Mouse (Mus musculus) megakaryocyte, embryonic 14.5 days (primary cell): ENCODE data around the gene Fscb. TPM values are rescaled to one million over a fixed set of nuclear protein-coding genes. Genes with fewer than 3 reads are reported as not detected.

Source experiments
- H3K27me3 ChIP-seq: replicated peaks from 2 replicates; pipeline ENCODE3; 2012; ENCODE audit warnings: inconsistent platforms
- H3K36me3 ChIP-seq: replicated peaks from 2 replicates; pipeline ENCODE3; 2012; ENCODE audit warnings: low read length, inconsistent platforms, mixed read lengths
- H3K4me1 ChIP-seq: 2 replicates; pipeline ENCODE4 v1.6.1; 2012; ENCODE audit warnings: inconsistent platforms
- H3K4me3 ChIP-seq: replicated peaks from 2 replicates; pipeline ENCODE3; 2012; ENCODE audit warnings: moderate library complexity, mild to moderate bottlenecking, inconsistent platforms
- H3K9me3 ChIP-seq: 2 replicates; pipeline ENCODE4 v1.6.1; 2012; ENCODE audit warnings: inconsistent platforms
- FLI1 ChIP-seq: IDR thresholded peaks from 2 replicates; pipeline ENCODE4 v1.6.1; 2012; ENCODE audit warnings: low read length, inconsistent platforms, mixed read lengths
- GATA1 ChIP-seq: IDR thresholded peaks from 3 replicates; pipeline ENCODE4 v1.6.1; 2012; ENCODE audit warnings: mixed read lengths, low read length, inconsistent platforms, borderline replicate concordance
- polyA plus RNA-seq: library from polyadenylated mRNA; stranded (reverse); fragments of >175 nt; gene quantifications from 2 replicates; pipeline ENCODE4 v1.2.3, GENCODE M21; 2012; ENCODE audit warnings: low replicate concordance; ENCODE audit not compliant: insufficient read depth

Fscb gene
- not detected in 2 replicates for polyA plus RNA-seq

DNA sequence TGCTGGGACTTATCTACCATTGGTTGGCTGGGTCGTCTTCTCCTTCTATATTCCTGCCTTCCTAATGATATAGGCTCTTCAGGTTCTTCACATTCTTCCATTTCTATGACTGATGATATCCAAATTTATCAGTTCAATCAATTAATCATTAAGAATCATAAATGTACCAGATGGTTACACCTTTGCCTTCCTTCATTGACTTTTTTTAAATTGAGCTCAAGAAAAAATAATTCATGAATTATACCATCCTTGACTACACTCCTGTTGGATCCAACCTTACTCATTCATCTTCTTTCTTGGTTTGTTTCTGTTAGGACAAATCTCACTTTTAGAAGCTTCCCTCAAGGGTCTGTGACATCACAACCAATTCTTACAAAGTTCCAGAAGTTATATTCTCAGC is at the start of gene Fscb:
Gene Fscb, minus strand, starts transcription at position 101 of the 400 bp plus-strand sequence.
- Histone ChIP-seq H3K36me3 (no peaks in the 10 kb centered on the region), H3K27me3 (no peaks in the 10 kb centered on the region), H3K4me3 (no peak within 1 kb of the TSS), H3K9me3 (no peaks in the 10 kb centered on the region; the same call in 1 of the 2 replicates), H3K4me1 (no peaks in the 10 kb centered on the region)
- TF ChIP-seq GATA1 (no peak), FLI1 (no peak)

DNA sequence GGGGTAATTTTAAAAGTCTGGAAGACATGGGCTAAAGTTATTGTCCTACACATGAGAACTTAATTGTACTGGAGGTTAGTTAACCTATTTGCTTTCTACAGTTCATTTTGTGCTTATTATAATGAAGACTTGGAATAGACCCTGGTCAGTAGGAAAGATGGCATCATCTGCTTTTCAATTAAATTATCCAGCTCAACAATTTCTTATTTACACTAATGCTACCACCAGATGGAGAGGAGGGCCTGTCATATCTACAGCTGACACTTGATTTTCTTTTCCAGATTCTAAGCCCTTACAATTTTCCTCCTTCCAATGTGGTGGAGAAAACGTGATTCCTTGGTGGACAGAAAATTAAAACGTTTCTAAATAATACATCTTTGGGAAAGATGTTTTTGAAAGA is 42.3 kb upstream of the Fscb start:
- no peaks in the 10 kb centered on the region for H3K9me3 ChIP-seq
- no peaks in the 10 kb centered on the region for H3K27me3 ChIP-seq
- no peaks in the 10 kb centered on the region for H3K36me3 ChIP-seq
- TF ChIP-seq FLI1 (no peak), GATA1 (no peak)
- no peaks in the 10 kb centered on the region for H3K4me1 ChIP-seq
- no peak overlapping the region for H3K4me3 ChIP-seq

- peaks cover 3% of the 10 kb centered on the region; the same call in 1 of the 2 replicates for H3K9me3 ChIP-seq
- H3K4me1 ChIP-seq = no peaks in the 10 kb centered on the region
- TF ChIP-seq GATA1 = no peak
- TF ChIP-seq FLI1 = no peak
- H3K27me3 ChIP-seq = no peaks in the 10 kb centered on the region
- H3K4me3 ChIP-seq = no peak overlapping the region
- H3K36me3 ChIP-seq = no peaks in the 10 kb centered on the region
These were observed 38.9 kb upstream of the Fscb start for GRCm38 (mm10) chr12:64513439-64513838.

DNA sequence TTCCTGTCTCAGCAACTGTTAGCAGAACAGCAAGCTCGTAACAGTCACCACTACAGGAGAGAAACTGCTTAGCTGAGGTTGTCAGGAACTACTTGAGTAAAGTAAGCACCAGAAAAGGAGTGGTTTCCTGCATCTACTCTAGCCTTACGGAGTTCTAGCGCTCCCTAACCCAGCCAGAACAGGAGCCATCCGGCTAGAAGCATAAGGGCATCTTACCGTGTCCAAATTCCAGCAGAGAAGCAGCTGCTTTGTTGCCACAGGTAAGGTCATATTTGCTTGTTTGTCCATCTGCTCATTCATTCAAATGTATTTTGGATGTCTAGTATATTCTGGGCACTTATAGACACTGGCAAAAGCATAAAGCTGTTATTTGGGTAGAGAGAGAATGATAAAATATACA is 23.2 kb upstream of the Fscb start:
- Histone ChIP-seq H3K27me3 (no peaks in the 10 kb centered on the region), H3K4me1 (no peaks in the 10 kb centered on the region), H3K9me3 (peaks cover 6% of the 10 kb centered on the region), H3K4me3 (no peak overlapping the region), H3K36me3 (no peaks in the 10 kb centered on the region)
- TF ChIP-seq FLI1 (no peak), GATA1 (no peak)

DNA sequence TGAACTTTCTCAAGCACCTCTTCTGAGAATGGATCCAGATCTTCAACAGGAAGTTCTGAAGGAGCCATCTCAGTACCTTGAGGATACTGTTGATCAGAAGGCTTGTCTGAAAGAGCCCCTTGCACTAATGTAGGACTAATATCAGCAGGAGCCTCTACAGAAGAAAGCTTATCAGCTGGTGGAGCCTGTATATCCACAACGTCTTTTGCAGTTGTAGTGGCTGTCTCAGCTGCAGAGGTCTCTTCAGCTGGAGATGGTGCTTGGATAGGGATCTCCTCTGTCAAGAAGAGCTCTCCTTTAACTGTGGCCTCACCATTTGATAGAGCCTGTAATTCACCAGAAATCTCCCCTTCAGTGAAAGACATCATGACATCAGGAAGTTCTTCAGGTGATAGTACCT is 875 bp downstream of the Fscb start:
- H3K4me3 ChIP-seq = no peak overlapping the region
- H3K4me1 ChIP-seq = no peaks in the 10 kb centered on the region
- no peaks in the 10 kb centered on the region; the same call in 1 of the 2 replicates for H3K9me3 ChIP-seq
- H3K36me3 ChIP-seq = no peaks in the 10 kb centered on the region
- H3K27me3 ChIP-seq = no peaks in the 10 kb centered on the region
- TF ChIP-seq GATA1 (no peak), FLI1 (no peak)

- Histone ChIP-seq H3K27me3 (no peaks in the 10 kb centered on the region), H3K4me3 (no peak overlapping the region), H3K36me3 (no peaks in the 10 kb centered on the region), H3K9me3 (no peaks in the 10 kb centered on the region; the same call in 1 of the 2 replicates), H3K4me1 (no peaks in the 10 kb centered on the region)
- TF ChIP-seq FLI1 (no peak), GATA1 (no peak)
These were observed 1.4 kb downstream of the Fscb start for GRCm38 (mm10) chr12:64473136-64473535.

- H3K36me3 ChIP-seq = no peaks in the 10 kb centered on the region
- TF ChIP-seq FLI1 (no peak), GATA1 (no peak)
- no peaks in the 10 kb centered on the region for H3K27me3 ChIP-seq
- H3K4me3 ChIP-seq = no peak overlapping the region
- 0 out of 2 replicates have a peak, but pooled peaks cover 3% of the 10 kb centered on the region for H3K9me3 ChIP-seq
- H3K4me1 ChIP-seq = no peaks in the 10 kb centered on the region
These were observed 19.3 kb downstream of the Fscb start for GRCm38 (mm10) chr12:64455228-64455627.

DNA sequence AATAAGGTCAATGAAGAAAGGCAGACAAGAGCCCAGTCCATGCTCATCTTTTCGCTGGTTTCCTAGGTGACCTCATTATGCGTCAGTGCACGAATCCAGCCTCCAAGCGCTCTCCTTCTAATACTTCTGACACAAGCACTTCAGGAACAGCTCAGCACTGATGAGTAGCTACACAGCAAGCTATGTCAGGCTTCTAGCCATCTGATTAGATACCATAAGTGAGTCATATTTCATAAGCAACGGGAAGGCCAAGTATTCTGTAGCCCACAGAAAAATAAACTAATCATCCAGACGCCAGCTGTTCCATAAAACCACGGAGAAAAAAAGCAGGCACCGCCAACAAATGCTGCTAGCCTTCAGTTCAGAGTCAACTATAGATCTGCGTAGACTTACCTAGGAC is 24.6 kb downstream of the Fscb start:
- H3K4me3 ChIP-seq = no peak overlapping the region
- 0 out of 2 replicates have a peak, but pooled peaks cover 3% of the 10 kb centered on the region for H3K9me3 ChIP-seq
- H3K27me3 ChIP-seq = no peaks in the 10 kb centered on the region
- TF ChIP-seq FLI1 = no peak
- H3K4me1 ChIP-seq = no peaks in the 10 kb centered on the region
- no peaks in the 10 kb centered on the region for H3K36me3 ChIP-seq

- Histone ChIP-seq H3K27me3 (no peaks in the 10 kb centered on the region), H3K36me3 (no peaks in the 10 kb centered on the region), H3K4me1 (no peaks in the 10 kb centered on the region), H3K9me3 (no peaks in the 10 kb centered on the region), H3K4me3 (no peak overlapping the region)
- no peak for TF ChIP-seq FLI1
- no peak for TF ChIP-seq GATA1
These were observed 37.8 kb downstream of the Fscb start for GRCm38 (mm10) chr12:64436675-64437074.
